Mouse (Mus musculus) T-helper 2 cell (primary cell): Measurements from ENCODE around the gene Efna5.

Experiments
- in situ Hi-C: fragments of 300-600 bp; cut with MboI, MseI; formaldehyde crosslinking; loops from one replicate; pipeline ENCODE4 v1.15.1; 2025; ENCODE audit warnings: high pct_unique_total_duplicates

The Efna5 gene

GRCm38 (mm10) chr17:62614708-62615107, 266.4 kb downstream of the Efna5 start:
- in situ Hi-C loops: no loop called here

- in situ Hi-C loops: no loop called here
Measured at GRCm38 (mm10) chr17:62614237-62614636, 266.9 kb downstream of the Efna5 start.

- in situ Hi-C loops: no loop called here
Measured at GRCm38 (mm10) chr17:62613232-62613631, 267.9 kb downstream of the Efna5 start.

GRCm38 (mm10) chr17:62608145-62608544, 273.0 kb downstream of the Efna5 start:
- in situ Hi-C loops: no loop called here

- in situ Hi-C loops: no loop called here
Measured at GRCm38 (mm10) chr17:62607304-62607914, 273.7 kb downstream of the Efna5 start.

- in situ Hi-C loops: no loop called here
Measured at GRCm38 (mm10) chr17:62606681-62607080, 274.4 kb downstream of the Efna5 start.

- in situ Hi-C loops: no loop called here
Measured at GRCm38 (mm10) chr17:62604309-62604708, 276.8 kb downstream of the Efna5 start.

GRCm38 (mm10) chr17:62603604-62604003, 277.5 kb downstream of the Efna5 start:
- in situ Hi-C loops: no loop called here

GRCm38 (mm10) chr17:62598716-62599490, 282.2 kb downstream of the Efna5 start:
- in situ Hi-C loops: no loop called here

- in situ Hi-C loops: no loop called here
Measured at GRCm38 (mm10) chr17:62592436-62593074, 288.6 kb downstream of the Efna5 start.

- in situ Hi-C loops: no loop called here
Measured at GRCm38 (mm10) chr17:62591581-62592435, 289.3 kb downstream of the Efna5 start.

- in situ Hi-C loops: no loop called here
Measured at GRCm38 (mm10) chr17:62590685-62591460, 290.2 kb downstream of the Efna5 start.

GRCm38 (mm10) chr17:62580127-62580526, 301.0 kb downstream of the Efna5 start:
- in situ Hi-C loops: no loop called here

- in situ Hi-C loops: no loop called here
Measured at GRCm38 (mm10) chr17:62579618-62580017, 301.5 kb downstream of the Efna5 start.

GRCm38 (mm10) chr17:62574499-62575265, 306.4 kb downstream of the Efna5 start:
- in situ Hi-C loops: no loop called here

GRCm38 (mm10) chr17:62570101-62570500, 311.0 kb downstream of the Efna5 start:
- in situ Hi-C loops: no loop called here

GRCm38 (mm10) chr17:62568019-62568418, 313.1 kb downstream of the Efna5 start:
- in situ Hi-C loops: no loop called here

- in situ Hi-C loops: no loop called here
Measured at GRCm38 (mm10) chr17:62565632-62566031, 315.5 kb downstream of the Efna5 start.

- in situ Hi-C loops: no loop called here
Measured at GRCm38 (mm10) chr17:62562439-62562838, 318.7 kb downstream of the Efna5 start.

GRCm38 (mm10) chr17:62557215-62557614, 323.9 kb downstream of the Efna5 start:
- in situ Hi-C loops: no loop called here
